Mouse (Mus musculus) E14TG2a.4 (cell line): ENCODE measurements around the gene Rbm47.

Experiments
- CTCF ChIP-seq: conservative IDR thresholded peaks from 2 replicates; pipeline ENCODE4 v1.5.1; 2014; ENCODE audit warnings: low read length
- NANOG ChIP-seq: IDR thresholded peaks from 2 replicates; pipeline ENCODE4 v1.6.1; 2014; ENCODE audit warnings: borderline replicate concordance, low read length, mixed read lengths

DNA sequence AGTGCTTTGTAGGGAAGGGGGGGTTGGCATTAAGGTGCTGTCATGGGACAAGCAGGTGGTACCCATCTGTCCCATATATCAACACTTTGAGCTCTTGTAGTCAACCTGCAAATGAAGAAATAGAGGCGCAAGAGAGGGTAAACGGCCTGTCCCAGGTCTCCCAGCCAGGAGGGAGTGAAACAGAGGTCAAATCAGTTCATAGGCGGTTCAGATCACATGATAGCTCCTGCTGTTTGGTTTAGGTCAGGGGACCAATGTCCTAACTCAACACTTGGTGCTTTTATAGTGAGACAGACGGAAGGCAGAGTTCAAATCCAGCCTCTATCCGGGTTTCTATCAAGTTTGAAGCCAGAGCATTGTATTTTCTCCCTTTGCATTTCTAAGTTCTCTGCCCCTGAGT is 6.0 kb downstream of the Rbm47 start:
- no peak for TF ChIP-seq CTCF
- no peak for TF ChIP-seq NANOG
